Mouse (Mus musculus) kidney, embryonic 14.5 days (tissue): ENCODE data around the gene Prpf8. TPM values are rescaled to one million over a fixed set of nuclear protein-coding genes. Genes with fewer than 3 reads are reported as not detected.

Experiments
- ATAC-seq: fragments of 200-750 bp; cut with Nextera tagmentation; 2 replicates; pipeline ENCODE4 v1.8.0; 2017; ENCODE audit warnings: moderate number of reproducible peaks, mild to moderate bottlenecking, moderate TSS enrichment, moderate library complexity; ENCODE audit not compliant: low FRiP score, low TSS enrichment
- H3K27ac ChIP-seq: fragments of 300-500 bp; sonication (generic); 2 replicates; pipeline ENCODE4 v1.5.1; 2014; ENCODE audit warnings: low read depth, mild to moderate bottlenecking, low read length, moderate library complexity, mixed read lengths
- H3K27me3 ChIP-seq: fragments of 300-500 bp; sonication (generic); 2 replicates; pipeline ENCODE4 v1.6.1; 2014; ENCODE audit warnings: mild to moderate bottlenecking, low read length; ENCODE audit not compliant: control insufficient read depth, insufficient read depth
- H3K36me3 ChIP-seq: fragments of 300-500 bp; sonication (generic); 2 replicates; pipeline ENCODE4 v1.6.1; 2014; ENCODE audit warnings: low read length, mixed read lengths; ENCODE audit not compliant: control insufficient read depth, insufficient read depth
- H3K4me1 ChIP-seq: fragments of 300-500 bp; sonication (generic); 2 replicates; pipeline ENCODE4 v1.6.1; 2014; ENCODE audit warnings: low read length, mixed read lengths; ENCODE audit not compliant: control insufficient read depth, insufficient read depth
- H3K4me2 ChIP-seq: fragments of 300-500 bp; sonication (generic); replicated peaks from 2 replicates; pipeline ENCODE4 v1.6.1; 2014; ENCODE audit warnings: low read depth, mild to moderate bottlenecking, low read length
- H3K4me3 ChIP-seq: fragments of 300-500 bp; sonication (generic); 2 replicates; pipeline ENCODE4 v1.5.1; 2014; ENCODE audit warnings: mild to moderate bottlenecking, low read length
- H3K9ac ChIP-seq: fragments of 300-500 bp; sonication (generic); 2 replicates; pipeline ENCODE4 v1.6.1; 2014; ENCODE audit warnings: low read depth, mild to moderate bottlenecking, low read length, moderate library complexity
- H3K9me3 ChIP-seq: fragments of 300-500 bp; sonication (generic); 2 replicates; pipeline ENCODE4 v1.6.1; 2016; ENCODE audit warnings: low read length; ENCODE audit not compliant: control insufficient read depth
- WGBS: fragments of 180-500 bp; shearing (Covaris S2); extraction: QIAGEN DNeasy Blood & Tissue Kit; methylation state at CpG from one replicate; pipeline ENCODE4 v1.1.7; 2014; 5-methylcytosine and 5-hydroxymethylcytosine counted together
- polyA plus RNA-seq: library from polyadenylated mRNA; unstranded; fragments of >200 nt; fragmentation: Nextera tagmentation; extraction: Ambion mirVana; gene quantifications from 2 replicates; pipeline ENCODE4 v1.2.1, GENCODE M21; 2014

The Prpf8 gene
- polyA plus RNA-seq, 1 experiment from 2014 or later: 103 TPM

- H3K9me3 ChIP-seq: no peaks in the 10 kb centered on the region
- H3K27ac ChIP-seq: no peak overlapping the region
- no peak overlapping the region for H3K4me3 ChIP-seq
- no peak overlapping the region for H3K4me2 ChIP-seq
- no peak overlapping the region for H3K9ac ChIP-seq
- H3K36me3 ChIP-seq: peaks cover 2% of the 10 kb centered on the region; the same call in 1 of the 2 replicates
- 88% methylated on average over 7 of the region's 7 CpGs for WGBS
- H3K27me3 ChIP-seq: no peaks in the 10 kb centered on the region
- no peak for ATAC-seq
- H3K4me1 ChIP-seq: peaks cover 15% of the 10 kb centered on the region; the same call in 1 of the 2 replicates
Measured at GRCm38 (mm10) chr11:75456440-75456871, 30.2 kb upstream of the Prpf8 start.

GRCm38 (mm10) chr11:75458169-75458568 lies 28.4 kb upstream of the Prpf8 start:
- Histone ChIP-seq H3K4me1 (peaks cover 26% of the 10 kb centered on the region), H3K27me3 (no peaks in the 10 kb centered on the region), H3K9ac (no peak overlapping the region), H3K9me3 (no peaks in the 10 kb centered on the region), H3K36me3 (no peaks in the 10 kb centered on the region), H3K27ac (no peak overlapping the region), H3K4me3 (no peak overlapping the region), H3K4me2 (no peak overlapping the region)
- ATAC-seq: no peak
- WGBS: 16% methylated on average over 3 of the region's 3 CpGs

- 88% methylated on average over 8 of the region's 8 CpGs for WGBS
Measured at GRCm38 (mm10) chr11:75458628-75459041, 28.0 kb upstream of the Prpf8 start.

DNA sequence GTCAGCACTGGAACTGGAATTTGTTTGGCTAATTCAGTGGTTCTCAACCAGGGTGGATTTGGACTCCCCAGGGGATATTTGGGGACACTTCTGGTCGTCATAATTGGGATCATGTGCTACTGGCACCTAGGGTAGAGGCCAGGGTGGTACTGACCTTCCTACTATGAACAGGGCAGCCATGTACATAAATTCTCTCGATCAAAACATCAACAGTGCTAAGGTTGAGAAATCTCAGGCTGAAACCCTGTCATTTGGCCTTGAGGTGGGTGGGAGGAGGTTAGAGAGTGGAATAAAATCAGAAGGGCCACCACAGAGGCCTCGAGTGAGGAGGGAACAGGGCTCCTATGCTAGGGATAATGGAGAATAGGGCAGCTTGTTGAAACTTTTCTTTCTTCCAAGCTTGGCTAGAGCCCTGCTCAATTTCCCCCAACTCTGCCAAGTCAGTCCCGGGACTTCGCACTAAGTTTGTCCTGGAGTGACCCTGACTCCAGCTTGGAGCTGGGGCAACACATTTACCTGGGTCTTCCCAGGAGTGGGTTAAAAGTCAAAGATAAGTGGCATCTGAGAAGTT lies 27.4 kb upstream of the Prpf8 start:
- H3K36me3 ChIP-seq: no peaks in the 10 kb centered on the region

More at GRCm38 (mm10) chr11:75458628-75459041, 28.0 kb upstream of the Prpf8 start:
- Histone ChIP-seq H3K27me3 (no peaks in the 10 kb centered on the region), H3K4me2 (no peak overlapping the region), H3K9ac (no peak overlapping the region), H3K4me3 (no peak overlapping the region), H3K4me1 (peaks cover 30% of the 10 kb centered on the region), H3K9me3 (no peaks in the 10 kb centered on the region), H3K36me3 (no peaks in the 10 kb centered on the region), H3K27ac (no peak overlapping the region)
- ATAC-seq: no peak

GRCm38 (mm10) chr11:75459751-75460102 lies 26.9 kb upstream of the Prpf8 start:
- ATAC-seq: no peak

More for the DNA sequence above, 27.4 kb upstream of the Prpf8 start:
- 79% methylated on average over 5 of the region's 5 CpGs for WGBS
- no peaks in the 10 kb centered on the region for H3K27me3 ChIP-seq
- H3K27ac ChIP-seq: peak overlapping the region; percentile 98; the same call in 1 of the 2 replicates
- peaks cover 25% of the 10 kb centered on the region for H3K4me1 ChIP-seq
- no peak overlapping the region for H3K4me2 ChIP-seq
- no peak overlapping the region for H3K4me3 ChIP-seq
- H3K9me3 ChIP-seq: no peaks in the 10 kb centered on the region
- H3K9ac ChIP-seq: no peak overlapping the region
- no peak for ATAC-seq

GRCm38 (mm10) chr11:75460103-75460843 lies 26.3 kb upstream of the Prpf8 start:
- peak overlapping the region; percentile 98 for H3K27ac ChIP-seq
- peaks cover 22% of the 10 kb centered on the region for H3K4me1 ChIP-seq
- 2% methylated on average over 19 of the region's 19 CpGs for WGBS
- peak; percentile 48 for ATAC-seq
- no peaks in the 10 kb centered on the region for H3K9me3 ChIP-seq
- no peaks in the 10 kb centered on the region for H3K27me3 ChIP-seq
- peak overlapping the region; percentile 69 for H3K4me3 ChIP-seq
- peaks cover 3% of the 10 kb centered on the region; the same call in 1 of the 2 replicates for H3K36me3 ChIP-seq
- peak overlapping the region; percentile 65 for H3K9ac ChIP-seq
- peak overlapping the region; percentile 89 for H3K4me2 ChIP-seq

More at GRCm38 (mm10) chr11:75459751-75460102, 26.9 kb upstream of the Prpf8 start:
- peak overlapping the region; percentile 98 for H3K27ac ChIP-seq
- no peak overlapping the region; the same call in 1 of the 2 replicates for H3K4me3 ChIP-seq
- peak overlapping the region; percentile 3; the same call in 1 of the 2 replicates for H3K9ac ChIP-seq
- H3K4me1 ChIP-seq: peaks cover 24% of the 10 kb centered on the region
- H3K4me2 ChIP-seq: peak overlapping the region; percentile 89
- H3K27me3 ChIP-seq: no peaks in the 10 kb centered on the region
- 24% methylated on average over 5 of the region's 5 CpGs for WGBS
- H3K36me3 ChIP-seq: no peaks in the 10 kb centered on the region
- no peaks in the 10 kb centered on the region for H3K9me3 ChIP-seq

DNA sequence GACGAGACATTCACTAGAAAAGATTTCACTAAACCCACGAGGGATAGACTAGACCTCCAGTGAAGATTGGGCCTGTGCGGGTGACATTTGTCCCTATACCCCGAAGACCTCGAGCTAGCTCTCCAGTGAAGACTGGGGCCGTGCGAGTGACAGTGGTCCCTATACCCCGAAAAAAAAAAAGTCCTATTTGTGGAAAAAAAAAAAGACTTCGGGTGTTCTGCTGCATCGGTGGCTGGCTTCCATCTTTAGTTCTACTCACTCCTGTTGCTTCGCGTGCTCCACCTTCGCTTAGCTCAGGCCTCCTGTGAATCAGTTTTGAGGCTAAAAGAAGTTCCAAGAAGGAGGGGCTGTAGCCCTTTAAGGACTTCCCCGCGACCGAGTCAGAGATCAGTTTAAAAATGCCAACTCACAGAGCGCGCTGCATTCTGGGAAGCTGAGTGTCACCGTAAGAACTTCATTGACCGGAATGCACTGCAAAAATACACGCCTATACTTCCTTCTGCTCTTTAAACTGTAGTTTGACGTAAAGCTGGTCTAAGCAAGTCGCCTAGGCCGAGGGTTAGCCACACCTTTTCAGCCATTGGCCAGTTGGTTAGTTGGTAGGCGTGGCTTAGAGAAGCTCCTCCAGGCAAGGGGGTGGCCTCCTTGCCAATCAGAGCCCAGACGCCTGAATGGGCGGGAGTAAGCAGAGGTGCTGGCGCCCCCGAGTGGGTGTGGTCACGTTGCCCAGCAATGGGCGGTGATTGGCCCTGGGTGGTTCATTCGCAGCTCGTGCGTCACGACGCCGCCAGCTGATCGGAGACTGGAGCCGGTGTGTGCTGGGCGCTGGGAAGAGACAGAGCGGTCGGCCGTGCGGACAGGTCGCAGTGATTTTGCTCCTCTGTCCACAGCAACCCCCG lies 25.5 kb upstream of the Prpf8 start, which contains the start of gene Tlcd2:
Gene Tlcd2, plus strand, starts transcription at position 872 of the 899 bp plus-strand sequence.
- peak within 1 kb of the TSS; percentile 65 for H3K9ac ChIP-seq
- H3K27ac ChIP-seq: peak within 1 kb of the TSS; percentile 98
- no peaks in the 10 kb centered on the region for H3K9me3 ChIP-seq
- H3K36me3 ChIP-seq: peaks cover 10% of the 10 kb centered on the region; the same call in 1 of the 2 replicates
- peak within 1 kb of the TSS; percentile 69 for H3K4me3 ChIP-seq
- under 1% methylated on average over 46 of the region's 46 CpGs for WGBS
- H3K27me3 ChIP-seq: no peaks in the 10 kb centered on the region
- H3K4me1 ChIP-seq: peaks cover 22% of the 10 kb centered on the region
- peak; percentile 93 for ATAC-seq
- peak within 1 kb of the TSS; percentile 97 for H3K4me2 ChIP-seq

GRCm38 (mm10) chr11:75461743-75462252 lies 24.8 kb upstream of the Prpf8 start:
- Histone ChIP-seq H3K27ac (peak overlapping the region; percentile 67), H3K4me2 (peak overlapping the region; percentile 97), H3K27me3 (no peaks in the 10 kb centered on the region), H3K4me1 (peaks cover 22% of the 10 kb centered on the region), H3K4me3 (peak overlapping the region; percentile 69), H3K9me3 (peaks cover 3% of the 10 kb centered on the region; the same call in 1 of the 2 replicates), H3K36me3 (peaks cover 10% of the 10 kb centered on the region; the same call in 1 of the 2 replicates), H3K9ac (peak overlapping the region; percentile 61)
- WGBS: under 1% methylated on average over 29 of the region's 30 CpGs
- ATAC-seq: peak; percentile 18
